Mouse (Mus musculus): Measurements from ENCODE around the gene Slc22a20.
A peak's percentile ranks its signal among the peaks of the same experiment; 100 is the strongest.

Slc22a20 gene

DNA sequence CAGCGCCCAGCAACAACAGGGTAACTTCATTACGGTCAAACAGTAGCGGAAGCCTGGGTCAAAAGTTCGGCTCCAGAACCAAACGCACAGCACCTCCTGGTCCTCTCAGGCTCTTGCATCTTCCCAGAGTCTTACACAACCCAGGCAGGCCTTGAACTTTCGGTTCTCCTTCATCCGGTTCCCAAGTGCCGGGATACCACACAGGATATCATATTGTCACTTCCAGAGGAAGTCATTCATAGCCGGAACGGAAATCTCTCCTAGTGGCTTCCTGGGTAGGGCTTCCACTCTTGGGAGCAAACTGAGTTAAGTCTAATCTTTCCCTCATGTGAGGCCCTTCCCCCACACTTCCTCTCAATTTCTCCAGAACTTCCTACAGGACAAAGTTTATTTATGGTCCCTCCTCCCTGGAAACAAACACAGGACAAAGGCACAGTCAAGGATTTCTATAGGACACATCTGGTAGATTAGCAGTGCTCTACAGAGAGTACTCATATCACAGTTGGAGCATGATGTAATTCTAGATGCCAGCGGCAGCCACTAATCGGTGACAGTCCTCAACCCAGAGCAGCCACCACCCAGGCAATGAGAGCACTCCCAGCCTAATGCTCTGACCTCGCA is 33.8 kb downstream of the Slc22a20 start:
- no peak for DNase-seq (ENCODE audit: low spot score in 2 of 2)

GRCm38 (mm10) chr19:5951631-5952030 is 34.3 kb downstream of the Slc22a20 start:
- no peak for DNase-seq (ENCODE audit: low spot score in 2 of 2)

- no peak for DNase-seq (ENCODE audit: low spot score in 2 of 2)
Observed at GRCm38 (mm10) chr19:5950218-5950617, 35.7 kb downstream of the Slc22a20 start.

DNA sequence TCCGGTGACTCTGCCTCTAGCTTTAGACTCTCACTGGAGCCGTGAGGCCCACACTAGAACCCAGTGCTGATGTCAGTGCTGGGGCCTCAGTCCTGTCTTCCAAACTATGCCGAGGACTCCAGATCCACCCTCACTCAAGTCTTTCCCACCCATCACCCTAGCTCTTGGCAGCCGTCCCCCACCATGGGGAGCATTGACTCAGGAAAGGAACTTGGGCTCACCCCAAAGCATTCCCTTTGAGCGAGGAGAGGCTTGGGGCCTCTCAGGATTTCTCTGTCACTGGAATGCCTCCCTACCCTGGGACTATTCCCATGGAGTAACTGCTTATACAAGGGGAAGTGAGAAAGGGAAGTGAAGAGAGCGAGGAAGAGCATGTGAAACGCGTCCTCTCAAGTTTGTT is 40.1 kb downstream of the Slc22a20 start:
- DNase-seq (ENCODE audit: low spot score in 2 of 2) = no peak

GRCm38 (mm10) chr19:5945027-5945426 is 40.9 kb downstream of the Slc22a20 start:
- DNase-seq (ENCODE audit: low spot score in 2 of 2) = no peak

- no peak for DNase-seq (ENCODE audit: low spot score in 2 of 2)
Observed at GRCm38 (mm10) chr19:5944145-5944544, 41.8 kb downstream of the Slc22a20 start.

GRCm38 (mm10) chr19:5943404-5943803 is 42.5 kb downstream of the Slc22a20 start:
- DNase-seq (ENCODE audit: low spot score in 2 of 2) = no peak

GRCm38 (mm10) chr19:5942581-5942980 is 43.4 kb downstream of the Slc22a20 start:
- DNase-seq (ENCODE audit: low spot score in 2 of 2) = no peak

- no peak for DNase-seq (ENCODE audit: low spot score in 2 of 2)
Observed at GRCm38 (mm10) chr19:5940656-5941055, 45.3 kb downstream of the Slc22a20 start.

- peak; percentile 57 to 71 for DNase-seq (ENCODE audit: low spot score in 2 of 2)
Observed at GRCm38 (mm10) chr19:5940173-5940572, 45.8 kb downstream of the Slc22a20 start.

DNA sequence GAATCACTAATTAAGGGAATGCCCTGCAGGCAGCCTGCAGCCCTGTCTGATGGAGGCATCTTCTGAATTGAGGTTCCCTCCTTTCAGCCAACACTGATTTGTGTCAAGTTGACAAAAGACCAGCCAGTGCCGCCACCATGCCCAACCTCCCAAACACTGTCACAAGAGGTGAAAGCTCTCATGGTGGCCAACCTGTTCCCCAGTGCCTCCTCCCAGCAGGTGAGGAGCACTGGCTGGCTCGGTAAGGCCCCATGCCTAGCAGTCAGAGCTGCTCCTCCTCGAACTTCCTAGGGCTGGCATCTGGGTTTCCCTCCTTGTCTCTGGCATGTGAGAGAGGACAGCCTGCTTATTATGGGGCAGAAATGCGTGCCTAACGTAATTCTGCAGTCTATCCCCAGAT is 46.2 kb downstream of the Slc22a20 start:
- DNase-seq (ENCODE audit: low spot score in 2 of 2) = no peak

DNA sequence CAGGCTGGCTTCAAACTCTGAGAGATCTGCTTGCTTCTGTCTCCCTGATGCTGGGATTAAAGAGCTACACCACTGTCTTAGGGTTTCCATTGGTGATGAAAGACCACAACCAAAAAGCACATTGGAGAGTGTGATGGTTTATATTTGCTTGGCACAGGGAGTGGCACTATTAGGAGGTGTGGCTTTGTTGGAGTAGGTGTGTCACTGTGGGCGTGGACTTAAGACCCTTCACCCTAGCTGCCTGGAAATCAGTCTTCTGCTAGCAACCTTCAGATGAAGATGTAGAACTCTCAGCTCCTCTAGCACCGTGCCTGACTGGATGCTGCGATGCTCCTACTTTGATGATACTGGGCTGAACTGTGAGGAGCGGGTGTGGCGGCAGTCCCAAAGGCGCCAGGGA is 47.4 kb downstream of the Slc22a20 start:
- DNase-seq (ENCODE audit: low spot score in 2 of 2) = no peak

DNA sequence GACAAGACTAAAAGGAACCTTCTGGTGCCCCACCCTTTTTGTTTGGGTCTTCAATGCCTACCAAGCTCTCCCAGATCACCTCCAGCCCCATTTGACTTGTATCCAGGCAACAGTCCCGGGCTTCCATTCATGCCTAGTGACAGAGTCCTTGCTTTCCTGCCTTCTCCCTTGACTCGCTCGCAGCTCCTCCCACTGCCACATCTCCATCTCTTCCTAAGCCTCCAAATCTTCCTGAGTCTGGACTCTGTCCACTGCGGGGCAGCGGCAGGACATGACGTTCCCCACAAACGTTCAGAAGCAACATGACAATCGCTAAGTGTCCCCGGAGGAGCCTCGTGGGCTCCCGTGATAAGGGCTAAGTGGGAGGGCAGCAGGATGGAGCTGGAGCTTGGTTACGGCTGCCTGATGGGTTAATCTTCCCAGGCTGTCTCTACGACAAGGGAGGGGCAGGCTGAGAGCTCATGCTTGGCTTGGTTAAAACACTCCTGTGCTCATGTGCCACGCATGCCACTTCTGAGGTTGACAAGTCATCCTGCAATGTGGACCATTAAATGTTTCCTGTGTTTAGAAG is 48.0 kb downstream of the Slc22a20 start:
- DNase-seq (ENCODE audit: low spot score in 2 of 2) = no peak

DNA sequence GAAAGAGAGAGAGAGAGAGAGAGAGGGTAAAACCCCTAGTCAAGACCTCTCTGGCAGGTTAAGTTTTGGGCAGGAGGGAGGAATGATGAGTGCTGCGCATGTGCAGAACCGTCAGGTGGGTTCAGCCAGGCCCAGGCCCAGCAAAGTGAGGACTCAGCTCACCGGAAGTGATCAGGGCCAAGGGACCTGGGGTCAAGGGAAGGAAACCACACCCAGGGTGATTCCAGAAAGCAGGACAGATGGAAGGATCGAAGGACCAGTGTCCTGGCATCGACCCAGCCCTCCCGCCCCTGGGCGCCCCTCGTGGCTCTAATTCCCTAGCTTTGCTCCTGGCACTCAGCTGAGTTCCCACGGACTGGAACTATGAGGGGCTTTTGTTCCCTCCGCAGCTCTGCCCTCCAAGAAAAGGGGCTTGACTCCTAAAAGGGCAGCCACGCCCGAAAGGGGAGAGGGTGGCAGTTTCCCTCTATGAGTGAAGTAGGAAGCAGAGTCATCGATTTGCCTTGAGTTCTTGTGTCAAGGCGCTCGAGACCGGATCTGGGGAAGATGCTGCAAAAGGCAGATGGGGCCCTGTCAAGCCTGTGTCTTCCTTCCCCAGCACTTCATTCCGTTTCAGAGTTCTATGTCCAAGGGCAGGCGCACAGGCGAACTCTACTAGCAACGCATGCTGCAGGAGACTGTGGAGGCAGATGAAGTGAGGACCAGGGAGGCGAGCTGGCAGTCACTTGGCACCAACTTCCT is 48.7 kb downstream of the Slc22a20 start:
- DNase-seq (ENCODE audit: low spot score in 2 of 2) = no peak

GRCm38 (mm10) chr19:5935691-5936090 is 50.3 kb downstream of the Slc22a20 start:
- DNase-seq (ENCODE audit: low spot score in 2 of 2) = no peak

GRCm38 (mm10) chr19:5935266-5935665 is 50.7 kb downstream of the Slc22a20 start:
- no peak for DNase-seq (ENCODE audit: low spot score in 2 of 2)

DNA sequence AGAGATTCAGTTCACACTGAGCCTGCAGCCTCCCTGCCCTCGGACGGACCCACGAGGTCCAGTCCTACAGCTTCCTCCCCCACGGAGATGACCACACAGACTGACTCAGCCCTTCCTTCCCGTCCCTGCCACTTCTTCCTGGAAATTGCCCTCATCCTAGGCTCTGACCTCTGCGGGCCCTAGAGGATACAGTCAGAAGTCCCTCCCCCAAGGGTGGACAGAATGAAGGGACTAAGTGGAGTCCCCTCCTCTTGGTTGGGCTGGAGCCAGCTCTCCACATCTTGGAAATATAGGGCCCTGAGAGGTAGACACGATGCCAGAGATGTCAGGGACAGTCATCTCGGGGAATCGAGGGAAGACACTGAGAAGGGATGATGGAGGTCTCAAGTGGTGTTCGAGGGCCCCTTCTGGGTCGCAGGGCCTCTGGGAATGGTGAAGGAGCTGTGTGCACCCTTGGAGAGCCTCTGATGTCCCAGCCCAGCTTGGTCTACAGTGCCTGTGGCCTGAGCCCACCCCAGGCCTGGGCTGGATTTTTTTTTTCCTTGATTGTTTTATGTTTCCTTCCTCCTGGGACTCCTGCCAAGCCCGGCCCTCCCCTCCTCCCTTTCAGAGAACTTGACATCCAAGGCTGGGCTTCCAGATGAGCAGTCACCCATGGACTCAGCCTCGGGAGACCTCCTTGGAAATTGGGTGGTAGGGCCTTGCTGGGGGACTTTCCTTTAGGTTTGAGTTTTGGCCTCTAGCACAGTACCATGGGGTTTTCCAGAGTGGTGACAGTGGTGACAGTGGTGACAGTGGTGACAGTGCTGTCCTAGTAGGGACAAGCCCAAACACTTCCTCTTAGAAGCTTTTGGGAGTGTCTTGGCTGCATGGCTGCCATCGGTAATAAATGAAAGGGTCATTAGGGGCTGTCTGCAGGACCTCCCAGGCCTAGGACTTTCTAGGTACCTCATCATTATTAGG is 56.0 kb downstream of the Slc22a20 start:
- DNase-seq (ENCODE audit: low spot score in 2 of 2) = no peak

DNA sequence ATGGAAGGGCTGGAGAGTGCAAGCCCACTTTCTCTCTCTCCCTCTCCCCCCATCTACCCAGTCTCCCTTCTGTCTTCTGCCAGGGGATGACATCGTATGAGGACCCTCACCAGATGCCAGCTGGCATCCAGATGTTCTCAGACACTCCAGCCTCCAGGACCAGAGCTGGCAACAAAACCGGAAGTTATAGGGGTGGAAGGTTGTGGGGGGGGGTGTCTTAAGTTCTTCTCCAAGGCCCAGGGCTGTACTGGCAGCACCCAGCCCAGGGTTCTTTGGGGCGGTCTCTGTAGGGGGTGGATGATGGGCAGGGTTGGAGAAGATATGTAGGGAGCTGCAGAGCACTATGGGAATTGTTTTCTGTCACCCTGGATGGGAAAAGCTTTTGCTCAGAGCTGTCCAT is 57.4 kb downstream of the Slc22a20 start:
- no peak for DNase-seq (ENCODE audit: low spot score in 2 of 2)

DNA sequence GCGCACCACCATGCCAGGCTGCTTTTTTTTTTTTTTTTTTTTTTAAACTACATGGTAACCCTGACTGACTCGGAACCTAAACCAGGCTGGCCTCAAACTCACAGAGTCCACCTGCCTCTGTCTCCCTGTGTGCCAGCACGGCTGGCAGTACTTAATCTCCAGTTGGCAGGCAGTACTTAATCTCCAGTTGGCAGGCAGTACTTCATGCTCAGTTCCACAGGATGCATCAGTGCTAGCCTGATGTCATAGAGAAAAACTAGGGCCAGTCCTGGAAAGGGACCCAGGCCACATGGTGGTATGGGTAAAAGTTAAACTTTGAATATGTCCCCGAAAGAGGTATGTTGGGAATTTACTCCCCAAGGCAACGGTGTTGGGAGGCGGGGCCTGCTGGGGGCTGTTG is 57.8 kb downstream of the Slc22a20 start:
- DNase-seq (ENCODE audit: low spot score in 2 of 2) = no peak

DNA sequence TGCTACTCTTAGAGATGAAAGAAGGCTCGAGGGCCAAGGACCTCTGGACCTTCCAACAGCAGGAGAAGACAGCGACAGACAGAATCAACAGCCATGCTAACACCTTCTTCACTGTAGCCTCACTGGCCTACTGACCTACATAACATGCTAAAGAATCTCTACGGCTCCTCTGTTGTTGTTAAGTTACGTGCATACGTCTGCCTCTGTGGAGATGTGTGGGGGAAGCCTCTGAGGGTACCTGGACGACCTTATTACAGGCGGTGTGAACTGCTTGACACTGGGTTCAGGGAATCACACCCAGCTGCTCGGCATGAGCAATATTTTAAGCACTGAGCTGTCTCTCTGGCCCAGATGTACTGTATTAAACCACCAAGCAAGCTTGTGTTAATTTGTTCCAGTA is 58.4 kb downstream of the Slc22a20 start:
- DNase-seq (ENCODE audit: low spot score in 2 of 2) = no peak

- DNase-seq (ENCODE audit: low spot score in 2 of 2) = no peak
Observed at GRCm38 (mm10) chr19:5927026-5927425, 58.9 kb downstream of the Slc22a20 start.

DNA sequence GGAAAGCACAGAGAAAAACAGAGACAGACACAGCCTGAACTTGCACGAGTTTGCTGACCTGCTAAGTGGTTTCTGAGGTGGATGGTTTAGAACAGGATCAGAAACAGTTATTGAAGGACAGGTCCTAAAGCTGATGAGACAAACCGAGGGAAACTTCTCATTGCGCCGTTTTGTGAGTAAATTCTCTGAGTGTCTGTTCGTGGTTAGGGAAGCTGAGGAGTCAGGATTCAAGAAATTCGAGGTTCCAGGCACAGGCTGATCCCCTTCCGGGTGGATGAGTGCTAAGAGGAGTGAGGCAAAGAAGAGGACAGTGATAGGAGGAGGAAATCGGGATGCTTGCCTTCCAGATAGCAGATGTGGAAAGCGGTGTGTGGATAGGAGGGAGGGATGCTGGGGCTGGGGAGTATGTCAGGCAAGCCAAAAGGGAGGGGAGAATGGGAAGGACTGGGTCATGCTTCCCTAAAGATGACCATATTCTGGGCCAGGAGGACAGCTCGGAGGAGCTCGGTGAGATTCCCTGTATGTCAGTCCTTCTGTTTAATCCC is 60.6 kb downstream of the Slc22a20 start:
- no peak for DNase-seq (ENCODE audit: low spot score in 2 of 2)
